Mouse (Mus musculus) embryo, embryonic 10 days (tissue): ENCODE measurements around the gene St3gal4.
A peak's percentile ranks its signal among the peaks of the same experiment; 100 is the strongest.

Experiments
- DNase-seq: peaks from one replicate; pipeline ENCODE4 v3.0.0-alpha.2; 2015; ENCODE audit warnings: low spot score

The St3gal4 gene

GRCm38 (mm10) chr9:35048449-35048848 is 70.6 kb downstream of the St3gal4 start:
- no peak for DNase-seq

GRCm38 (mm10) chr9:35045756-35046155 is 73.3 kb downstream of the St3gal4 start:
- DNase-seq: no peak

GRCm38 (mm10) chr9:35045031-35045531 is 74.0 kb downstream of the St3gal4 start:
- no peak for DNase-seq

DNA sequence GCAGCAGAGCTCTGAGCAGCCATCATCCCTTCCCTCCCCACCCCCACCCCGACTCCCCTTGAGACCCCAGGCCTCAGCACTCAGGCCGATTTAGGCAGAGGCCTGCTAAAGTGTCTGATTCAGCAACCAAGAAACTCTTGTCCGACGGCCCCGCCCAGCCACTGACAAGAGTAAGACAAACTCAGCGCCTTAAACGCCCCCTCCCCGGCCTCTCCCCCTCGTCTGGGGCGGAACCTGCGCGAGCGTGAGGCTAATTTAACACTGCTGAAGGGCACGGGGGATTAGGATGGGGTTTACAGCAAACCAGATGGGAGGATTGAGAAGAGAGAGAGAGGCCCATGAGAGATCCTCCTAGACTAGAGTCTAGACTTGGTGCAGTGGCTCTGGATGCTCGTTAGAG is 74.6 kb downstream of the St3gal4 start:
- peak; percentile 67 for DNase-seq

DNA sequence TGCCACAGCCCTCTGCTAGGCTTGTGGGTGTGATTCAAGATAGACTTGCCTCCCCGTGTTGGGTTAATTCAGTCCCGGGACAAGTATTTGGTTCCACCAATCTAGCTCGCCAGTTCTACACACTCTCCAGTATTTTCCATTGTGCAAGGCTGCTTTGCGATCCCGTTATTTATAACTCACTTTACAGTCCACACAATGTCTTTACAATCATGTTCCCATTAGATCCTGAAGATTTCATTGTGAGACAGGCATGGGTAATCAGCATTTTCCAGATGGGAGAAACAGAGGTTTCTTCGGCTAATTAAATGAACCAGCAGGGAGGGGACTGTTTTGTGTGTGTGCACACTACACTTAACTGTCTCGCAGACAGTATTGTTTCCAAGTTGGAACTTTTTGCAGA is 75.4 kb downstream of the St3gal4 start:
- DNase-seq: no peak

DNA sequence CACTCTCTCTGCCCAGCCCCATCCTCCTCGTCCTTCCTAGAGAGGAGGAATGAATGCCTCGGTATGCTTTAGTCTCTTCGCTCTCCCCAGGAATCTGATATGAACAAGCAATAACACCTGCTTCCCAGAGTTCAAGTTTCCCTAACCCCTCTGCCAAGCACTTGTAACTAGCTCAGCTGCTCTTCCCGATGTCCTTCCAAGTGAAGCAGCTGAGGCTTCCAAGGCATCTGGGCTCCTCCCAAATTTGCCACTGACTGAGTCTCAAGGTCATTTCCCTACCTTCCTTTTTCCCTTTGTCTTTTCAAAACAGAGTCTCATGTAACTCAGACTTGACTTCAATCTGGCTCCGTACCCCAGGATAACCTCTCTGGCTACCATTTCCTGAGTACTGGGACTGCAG is 77.6 kb downstream of the St3gal4 start:
- DNase-seq: no peak

DNA sequence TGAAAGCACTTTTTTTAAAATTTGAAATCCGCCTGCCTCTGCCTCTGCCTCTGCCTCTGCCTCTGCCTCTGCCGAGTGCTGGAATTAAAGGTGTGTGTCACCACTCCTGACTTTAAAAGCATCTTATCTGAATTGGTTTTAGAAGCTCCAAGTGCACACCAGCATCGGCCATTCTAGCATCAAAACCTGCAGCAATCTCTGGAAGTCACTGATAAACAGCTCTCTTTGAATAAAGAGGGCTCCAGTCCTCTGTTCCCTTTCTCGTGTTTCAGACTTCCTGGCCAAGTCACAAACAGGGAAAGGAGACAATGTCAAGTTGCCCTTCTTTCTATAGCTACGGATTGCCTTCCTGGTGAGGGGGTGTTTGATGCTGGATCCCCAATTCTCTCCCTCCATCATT is 79.2 kb downstream of the St3gal4 start:
- no peak for DNase-seq

- no peak for DNase-seq
These were observed 80.0 kb downstream of the St3gal4 start for GRCm38 (mm10) chr9:35038922-35039586.

GRCm38 (mm10) chr9:35035074-35035473 is 84.0 kb downstream of the St3gal4 start:
- DNase-seq: no peak

DNA sequence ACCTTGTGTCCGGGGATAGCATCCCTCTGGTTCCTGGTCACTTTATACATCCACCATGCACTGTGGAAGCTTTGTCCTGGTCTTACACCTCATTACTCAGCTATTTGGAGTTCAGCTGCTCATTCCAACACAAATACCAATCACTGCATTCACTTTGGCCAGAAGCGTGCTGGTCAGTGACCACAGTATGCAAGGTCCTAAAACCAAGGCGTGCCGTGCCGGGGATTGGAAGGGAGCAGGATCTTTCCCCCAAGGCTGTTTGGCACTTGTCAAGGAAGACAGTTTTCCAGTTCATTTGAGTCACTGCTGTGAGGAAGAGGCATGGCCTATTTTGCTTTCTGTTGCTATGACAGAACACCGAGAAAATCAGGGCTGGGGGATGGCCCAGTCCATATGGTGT is 86.6 kb downstream of the St3gal4 start:
- DNase-seq: no peak

- DNase-seq: no peak
These were observed 88.2 kb downstream of the St3gal4 start for GRCm38 (mm10) chr9:35030823-35031222.

GRCm38 (mm10) chr9:35027382-35027997 is 91.6 kb downstream of the St3gal4 start:
- DNase-seq: no peak

- no peak for DNase-seq
These were observed 92.2 kb downstream of the St3gal4 start for GRCm38 (mm10) chr9:35026897-35027311.

DNA sequence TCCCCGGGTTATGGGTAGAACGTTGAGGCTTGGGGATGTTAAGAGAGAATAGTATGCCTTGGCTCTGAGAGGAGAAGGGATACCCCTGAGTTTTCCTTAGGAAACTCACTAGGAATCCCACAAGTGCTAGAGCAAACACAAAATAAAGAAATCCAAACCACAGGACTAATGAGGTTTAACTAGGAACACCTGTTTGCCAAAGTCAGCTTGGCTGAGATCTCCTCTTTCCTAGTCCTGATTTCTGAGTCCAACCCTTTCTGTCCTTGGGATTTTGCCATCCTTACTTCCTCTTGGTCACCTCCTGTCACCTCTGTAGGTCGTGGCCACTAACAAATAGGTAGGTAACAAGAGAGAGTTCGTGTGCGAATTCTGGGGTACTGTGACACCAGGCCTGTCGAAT is 92.8 kb downstream of the St3gal4 start:
- no peak for DNase-seq

DNA sequence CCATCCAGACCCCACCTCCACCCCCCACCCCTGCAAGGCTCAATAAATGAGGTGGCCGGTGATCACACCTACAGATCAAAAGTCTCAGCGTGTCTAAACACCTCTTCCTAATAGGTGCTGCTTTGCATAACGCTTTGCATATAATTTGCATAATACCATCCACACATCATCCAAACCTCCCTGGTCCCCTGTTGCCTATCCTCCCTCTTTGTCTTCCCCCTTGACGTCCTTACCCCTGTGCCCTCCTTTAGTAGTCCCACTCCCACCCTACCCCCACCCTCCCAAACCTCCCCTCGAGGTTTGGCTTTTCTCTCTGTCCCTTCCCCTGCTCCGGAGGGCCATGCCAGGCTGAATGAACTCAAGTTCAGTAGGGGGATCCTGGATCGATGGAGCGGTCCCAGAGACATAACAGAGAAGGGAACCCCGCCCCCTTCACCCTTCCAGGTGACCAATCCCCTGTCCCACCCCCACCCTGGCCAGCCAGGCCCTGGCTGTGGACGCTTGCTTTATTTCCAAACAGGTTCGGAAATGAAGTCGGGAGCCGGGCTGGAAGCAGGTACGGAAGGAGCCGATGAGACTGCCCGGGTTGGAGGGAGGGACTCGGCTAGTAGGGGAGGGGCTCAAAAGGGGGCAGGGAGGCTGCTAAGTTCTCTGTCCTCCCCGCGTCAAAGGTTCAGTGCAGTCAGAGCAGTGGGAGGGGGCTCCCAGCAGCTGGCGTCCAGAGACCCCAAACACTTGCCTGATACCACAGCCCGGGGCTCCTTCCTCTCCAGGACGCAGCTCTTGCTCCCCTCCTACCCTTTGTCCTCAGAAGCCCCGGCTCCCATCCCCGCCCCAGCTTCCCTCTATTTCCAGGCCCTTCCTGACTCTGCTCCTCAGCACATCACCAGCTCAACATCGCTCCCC is 94.2 kb downstream of the St3gal4 start:
- no peak for DNase-seq

DNA sequence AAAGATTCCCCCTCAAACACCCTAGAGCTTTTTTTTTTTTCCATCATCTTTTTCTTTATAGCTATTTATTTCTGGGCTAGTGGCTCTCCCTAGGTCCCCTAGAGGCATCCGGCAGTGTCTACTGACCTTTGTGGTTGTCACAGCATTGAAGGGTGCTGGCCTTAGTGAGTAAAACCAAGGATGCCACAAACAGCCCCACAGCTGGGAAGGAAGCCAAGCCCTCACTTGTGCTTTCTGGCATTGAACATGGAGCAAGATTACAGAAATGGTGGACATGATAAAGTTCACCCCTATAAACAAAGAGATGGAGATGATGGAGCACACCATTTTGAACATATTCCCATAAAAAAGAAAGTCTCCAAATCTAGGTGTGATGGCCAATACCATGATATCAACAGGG is 97.3 kb downstream of the St3gal4 start:
- no peak for DNase-seq

GRCm38 (mm10) chr9:35020015-35020653 is 98.9 kb downstream of the St3gal4 start:
- DNase-seq: no peak

DNA sequence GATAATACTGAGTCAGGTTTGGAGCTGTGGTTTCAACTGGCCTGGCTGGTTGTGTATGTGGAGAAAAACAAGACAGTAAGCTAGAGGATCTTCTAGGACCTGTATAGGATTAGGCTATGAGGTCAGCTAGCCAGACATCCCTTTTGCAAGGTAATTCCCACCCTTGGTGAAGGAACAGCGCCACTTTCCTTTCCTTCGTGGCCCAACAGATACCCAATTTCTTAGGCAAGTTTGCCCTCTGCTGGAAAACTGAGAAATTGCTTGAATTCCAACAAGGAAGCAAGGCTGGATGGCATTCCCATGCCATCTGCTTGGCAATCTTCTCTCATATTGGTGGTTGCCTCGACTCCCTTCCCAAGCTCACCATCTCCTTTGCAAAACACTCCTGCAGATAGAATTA is 99.7 kb downstream of the St3gal4 start:
- DNase-seq: peak; percentile 76

DNA sequence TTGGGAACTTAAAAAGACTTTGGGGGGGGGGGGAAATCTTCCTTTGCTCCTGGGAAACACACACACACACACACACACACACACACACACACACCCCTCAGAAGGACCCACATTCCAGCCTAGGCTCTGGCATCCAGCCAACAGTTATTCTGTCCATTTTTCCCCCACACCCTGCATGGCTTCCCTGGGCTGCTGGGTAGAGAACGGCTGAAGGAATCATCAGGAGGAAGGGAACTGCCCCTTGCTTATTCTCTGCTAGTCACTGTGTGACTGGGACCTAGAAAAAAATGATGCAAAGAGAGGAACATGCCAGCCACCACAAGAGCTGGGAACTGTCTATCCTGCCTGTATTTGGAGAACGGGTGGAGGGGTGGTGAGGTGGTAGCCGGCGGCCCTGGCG is 101.0 kb downstream of the St3gal4 start:
- DNase-seq: no peak

DNA sequence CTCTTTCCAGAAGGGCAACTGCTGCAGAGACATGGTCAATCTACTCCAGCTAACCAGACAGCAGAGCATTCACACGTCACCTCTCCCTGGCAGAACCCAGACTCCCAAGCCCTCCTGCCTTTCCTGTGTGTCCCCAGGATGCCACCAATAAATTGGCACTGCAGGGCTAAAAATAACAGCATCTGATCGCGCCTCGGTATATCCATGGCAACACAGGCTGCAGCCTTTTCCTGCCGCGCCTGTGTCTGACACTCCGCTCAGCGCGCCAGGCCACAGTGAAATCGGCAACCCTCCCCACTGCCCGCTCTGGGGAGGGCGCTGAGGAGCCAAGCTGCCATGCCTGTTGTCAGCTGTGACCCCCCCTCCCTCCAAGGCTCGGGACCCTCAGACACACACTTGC is 101.5 kb downstream of the St3gal4 start:
- DNase-seq: no peak

- DNase-seq: no peak
These were observed 102.3 kb downstream of the St3gal4 start for GRCm38 (mm10) chr9:35016762-35017161.

DNA sequence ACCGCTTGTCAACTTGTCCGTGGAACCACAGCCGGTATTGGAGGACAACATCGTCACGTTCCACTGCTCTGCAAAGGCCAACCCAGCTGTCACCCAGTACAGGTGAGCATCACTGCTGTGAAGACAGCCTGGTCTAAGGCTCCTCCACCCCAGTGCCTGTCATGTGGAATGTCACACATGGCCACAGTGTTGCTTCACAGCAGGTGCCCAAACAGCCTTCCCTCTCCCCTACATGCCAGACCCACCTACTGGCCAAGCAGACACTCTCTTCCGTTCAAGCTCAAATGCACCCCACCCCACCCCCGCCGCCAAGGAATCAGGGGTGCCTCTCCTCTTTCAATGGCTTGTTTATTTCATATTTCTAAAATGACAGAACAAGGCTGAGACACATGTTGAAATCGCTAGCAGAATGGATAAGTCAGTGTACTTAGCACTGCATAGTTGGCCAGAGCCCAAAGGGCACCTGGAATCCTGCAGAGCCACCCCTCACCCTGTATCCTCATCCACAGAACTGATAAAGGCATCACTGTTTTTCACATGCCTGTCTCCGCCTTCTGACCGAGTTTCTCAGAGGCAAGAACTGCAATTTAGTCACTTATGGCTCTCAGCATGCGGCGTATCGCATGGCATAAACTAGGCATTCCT is 111.2 kb downstream of the St3gal4 start:
- no peak for DNase-seq
